Mouse (Mus musculus) adrenal gland, postnatal 4 days (tissue): ENCODE measurements around the gene Xpc. TPM values are rescaled to one million over a fixed set of nuclear protein-coding genes. Genes with fewer than 3 reads are reported as not detected.

Source experiments
- DNase-seq, 2 experiments: peaks; one replicate each; pipeline ENCODE4 v3.0.0; 2021 to 2022; ENCODE audit warnings: low spot score in 2 of 2, mixed read lengths in 2 of 2
- long read RNA-seq, 2 experiments: library from polyadenylated mRNA; stranded (forward); transcript quantifications; one replicate each; pipeline ENCODE4 v2.0.0; 2021
- total RNA-seq, 2 experiments: library from RNA; stranded (reverse); gene quantifications; 2 replicates each; pipeline ENCODE4 v1.2.3; 2021

Gene Xpc
- 10 to 100 TPM; 21.8 to 23.0 TPM for total RNA-seq
- long read RNA-seq, experiment 1, transcript Xpc-201 (16 exons, 3,634 nt), result major isoform, 23 of 30 reads
- long read RNA-seq, experiment 1, partial matches to known transcripts, result 5 of 30 reads
- long read RNA-seq, experiment 1, other reads (novel, unspliced or antisense), result 2 of 30 reads
- long read RNA-seq, experiment 2, transcript Xpc-201 (16 exons, 3,634 nt), result major isoform, 51 of 72 reads
- long read RNA-seq, experiment 2, partial matches to known transcripts, result 13 of 72 reads
- long read RNA-seq, experiment 2, other reads (novel, unspliced or antisense), result 8 of 72 reads

DNA sequence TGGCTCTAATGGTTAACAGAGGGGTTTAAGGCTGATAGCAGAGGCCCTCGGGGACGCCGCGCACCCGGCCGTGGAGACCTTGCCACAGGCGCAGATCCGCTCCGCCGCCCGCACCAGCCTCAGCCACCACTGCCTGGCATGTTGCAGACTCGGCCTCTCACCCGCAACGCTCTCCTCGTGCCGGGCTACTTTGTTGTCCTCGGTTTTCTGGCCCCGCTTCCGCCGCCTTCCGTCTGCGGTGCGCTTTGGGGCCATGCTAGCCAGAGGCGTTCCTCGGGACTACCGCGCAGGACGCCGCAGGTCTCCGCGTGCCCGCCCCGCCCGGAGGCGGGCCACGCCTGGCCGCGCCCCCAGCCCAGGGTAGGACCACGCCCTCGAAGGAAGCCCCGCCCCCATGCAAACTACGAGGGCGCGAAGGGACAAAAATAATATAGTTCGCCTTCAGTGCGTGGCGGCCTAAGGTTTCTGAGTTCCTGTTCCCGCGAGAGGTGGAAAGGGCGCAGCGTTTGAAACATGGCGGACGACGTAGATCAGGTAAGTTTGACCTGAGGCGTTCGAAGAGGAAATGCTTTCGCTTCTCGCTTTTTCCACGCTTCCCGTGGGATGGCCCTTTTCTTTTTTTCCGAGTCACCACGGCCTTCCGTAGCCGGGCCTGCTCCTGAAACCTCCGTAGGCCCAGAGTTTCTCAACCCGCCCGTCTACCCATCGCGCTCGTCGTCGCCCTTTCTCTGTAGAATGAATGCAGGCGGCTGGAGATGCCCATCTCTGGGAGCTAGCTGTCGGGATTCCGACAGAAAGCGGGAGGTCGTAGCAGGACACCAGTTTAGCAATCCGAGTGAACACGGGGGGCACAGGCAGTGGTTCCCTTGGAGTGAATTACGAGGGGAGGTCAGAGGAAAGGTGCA lies at the start of gene Xpc, which contains the start of gene Lsm3:
Gene Xpc, minus strand, starts transcription at position 344 of the 905 bp plus-strand sequence.
Gene Lsm3, plus strand, starts transcription at position 384 of the 905 bp plus-strand sequence.
- DNase-seq, result peak; percentile 98

DNA sequence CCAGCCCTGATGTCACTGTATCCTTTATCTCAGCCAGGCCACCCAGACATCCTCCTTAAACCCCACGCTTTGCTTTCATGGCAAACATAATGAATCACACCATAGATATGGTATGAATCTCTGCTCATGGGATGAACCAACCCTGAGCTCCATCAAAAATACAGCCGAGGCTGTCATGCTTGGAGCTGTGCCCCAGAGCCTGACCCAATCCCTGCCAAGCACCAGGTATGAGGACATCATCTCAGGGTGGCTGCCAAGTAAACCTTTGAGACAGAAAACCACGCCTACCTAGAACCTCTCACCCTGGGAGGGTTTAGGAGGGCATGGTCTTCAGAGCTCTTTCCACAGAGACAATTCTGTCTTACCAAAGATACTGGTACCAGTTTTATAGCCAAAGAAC lies 47.3 kb upstream of the Xpc start:
- no peak for DNase-seq

DNA sequence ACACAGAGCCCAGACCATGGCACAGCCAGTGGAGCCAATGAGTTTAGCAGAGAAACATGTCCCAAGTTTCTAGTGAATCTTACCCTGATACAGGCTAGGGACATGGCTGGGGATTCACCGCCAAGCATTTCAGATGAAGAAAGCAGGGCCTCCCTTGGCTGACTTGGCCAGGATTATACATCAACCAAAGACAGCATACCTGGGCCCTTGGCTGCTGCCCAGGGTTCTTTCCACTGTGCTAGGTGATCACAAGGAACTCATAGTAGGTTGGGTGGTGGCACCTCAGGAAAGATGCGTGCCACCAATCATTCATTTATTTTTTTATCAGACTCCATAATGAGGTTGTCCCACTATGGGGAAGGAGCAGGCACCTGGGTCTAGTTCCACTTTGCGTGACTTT lies 44.5 kb upstream of the Xpc start:
- no peak for DNase-seq

DNA sequence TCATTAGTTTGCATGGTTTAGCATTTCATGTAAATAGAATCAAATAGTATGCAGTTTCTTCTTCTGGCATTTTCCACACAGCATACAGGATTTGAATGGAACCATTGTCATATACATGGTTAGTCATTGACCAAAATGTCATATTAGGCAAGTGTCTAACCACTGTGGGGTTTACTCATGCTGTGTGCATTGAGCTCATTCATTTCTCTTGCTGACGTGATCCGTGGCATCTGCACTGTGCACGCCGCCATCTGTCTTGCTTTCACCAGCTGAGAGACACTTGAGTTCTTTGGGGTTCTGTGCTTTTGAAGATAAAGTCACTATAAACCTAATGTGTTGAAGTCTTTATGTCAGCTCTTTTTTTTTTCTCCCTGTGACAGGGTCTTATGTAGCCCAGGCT lies 43.7 kb upstream of the Xpc start:
- DNase-seq, result no peak

DNA sequence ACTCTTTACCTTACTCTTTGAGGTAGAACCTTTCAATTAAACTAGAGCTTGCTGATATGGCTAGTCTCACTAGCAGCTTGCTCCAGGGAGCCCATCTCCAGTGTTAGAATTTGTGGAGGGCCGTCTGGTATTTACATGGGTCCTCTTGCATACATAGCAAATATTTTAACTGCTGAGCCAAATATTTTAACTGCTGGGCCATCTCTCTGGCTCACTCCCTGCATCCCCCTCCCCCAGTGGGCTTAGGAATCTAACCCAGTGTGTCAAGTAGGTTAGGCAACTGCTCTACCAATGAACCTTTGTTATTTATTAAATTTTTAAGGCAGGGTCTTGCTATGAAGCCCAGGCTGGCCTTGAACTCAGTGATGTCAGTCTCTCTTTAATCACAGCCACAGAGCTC lies 42.9 kb upstream of the Xpc start:
- no peak for DNase-seq

DNA sequence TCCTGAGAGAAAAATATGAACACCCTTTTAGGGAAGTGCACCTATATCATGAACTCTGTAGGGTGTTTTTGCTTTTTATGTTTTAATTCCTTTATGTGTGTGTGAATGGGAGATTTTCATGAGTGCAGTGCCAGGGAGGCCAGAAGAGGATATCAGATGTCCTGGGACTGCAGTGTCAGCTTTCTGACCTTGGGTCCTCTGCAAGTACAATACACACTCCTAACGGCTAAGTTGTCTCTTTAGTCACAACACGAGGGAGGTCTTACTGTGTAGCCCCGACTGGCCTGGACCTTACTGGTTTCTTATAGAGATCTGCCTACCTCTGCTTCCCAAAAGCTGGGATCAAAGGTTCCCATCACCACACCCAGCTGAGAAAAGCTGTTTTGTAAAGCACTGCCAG lies 37.0 kb upstream of the Xpc start:
- DNase-seq, result no peak

DNA sequence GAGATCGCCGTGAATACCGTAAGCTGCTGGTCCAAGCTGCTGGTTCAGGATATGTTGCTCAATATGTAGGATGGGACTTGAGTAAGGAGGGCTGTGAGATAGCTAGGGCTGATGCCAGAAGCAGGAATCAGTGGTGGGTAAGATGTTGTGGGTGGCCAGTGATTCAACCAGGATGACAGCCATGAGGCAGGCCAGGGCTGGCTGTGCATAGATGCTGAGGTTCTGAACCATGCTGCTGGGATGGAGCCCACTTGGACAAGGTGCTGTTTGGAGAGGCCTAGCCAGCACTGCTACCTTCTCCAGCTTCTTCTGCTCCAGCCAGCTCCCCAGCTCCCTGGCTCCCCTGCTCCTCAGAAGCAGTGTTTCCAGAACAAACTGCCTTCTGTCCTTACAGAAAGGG lies 36.0 kb upstream of the Xpc start:
- DNase-seq, result no peak

DNA sequence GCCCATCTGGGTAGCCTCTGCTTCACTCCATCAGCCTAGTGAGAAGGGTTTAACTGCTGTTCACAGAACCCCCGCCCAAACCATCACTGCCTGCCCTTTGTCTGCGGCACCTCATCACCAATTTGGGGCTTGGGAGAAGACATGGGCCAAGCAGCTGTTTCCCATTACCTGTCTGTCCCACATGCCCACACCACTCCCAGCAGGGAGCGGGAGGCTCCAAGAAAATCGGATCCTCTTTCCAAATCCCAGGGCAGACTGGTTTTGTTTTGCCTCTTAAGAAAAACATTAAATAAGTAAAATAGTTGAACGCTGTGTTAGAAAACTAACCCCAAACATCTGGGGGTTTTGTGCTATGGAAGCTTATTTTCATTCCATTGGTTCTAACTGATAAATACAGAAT lies 33.9 kb upstream of the Xpc start:
- no peak for DNase-seq

DNA sequence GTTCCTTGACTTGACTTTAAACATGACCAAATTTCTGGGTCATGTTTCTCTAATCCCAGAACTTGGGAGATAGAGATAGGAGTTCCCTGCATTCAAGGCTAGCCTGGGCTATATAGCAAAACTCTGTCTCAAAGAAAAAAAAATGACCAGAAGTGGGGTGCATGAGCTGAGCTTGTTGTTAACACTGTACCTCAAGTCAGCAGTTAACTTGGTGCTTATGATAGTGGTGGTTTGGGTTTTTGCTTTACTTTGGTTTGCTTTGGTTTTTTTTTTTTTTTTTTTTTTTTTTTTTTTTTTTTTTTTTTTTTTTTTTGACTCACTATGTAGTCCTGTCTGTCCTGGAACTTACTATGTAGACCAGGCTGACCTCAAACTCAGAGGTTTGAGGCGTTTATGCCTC lies 31.6 kb upstream of the Xpc start:
- no peak for DNase-seq

DNA sequence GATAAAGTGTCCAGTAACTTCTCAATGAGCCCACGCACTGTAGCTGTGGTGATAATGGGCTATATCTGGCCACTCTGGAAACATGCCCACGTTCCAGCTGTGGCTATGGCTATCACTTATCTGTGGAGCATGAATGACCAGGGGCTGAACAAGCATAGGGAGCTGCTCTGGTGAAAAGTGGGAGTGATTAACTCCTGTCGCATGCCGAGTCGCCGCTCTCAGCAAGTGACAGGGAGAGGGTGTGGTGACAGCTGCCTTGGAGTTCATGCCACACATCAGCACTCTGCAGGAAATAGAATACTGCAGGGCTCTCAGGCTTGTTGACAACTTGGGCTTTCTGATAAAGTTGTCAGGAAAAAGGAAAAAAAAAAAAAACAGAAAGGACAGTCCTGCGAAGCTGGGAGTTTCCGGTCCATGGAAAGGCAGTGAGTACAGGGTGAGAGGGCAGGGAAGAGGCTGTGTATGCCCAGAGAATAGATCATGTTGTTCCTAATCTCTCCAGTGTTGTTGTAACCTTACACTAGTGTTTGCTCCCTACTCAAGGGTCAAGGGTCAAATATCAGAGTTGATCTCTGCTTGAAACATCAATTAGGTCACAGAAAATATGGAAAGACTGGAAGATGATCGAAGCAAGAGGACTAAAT lies 30.7 kb upstream of the Xpc start:
- DNase-seq, result no peak

DNA sequence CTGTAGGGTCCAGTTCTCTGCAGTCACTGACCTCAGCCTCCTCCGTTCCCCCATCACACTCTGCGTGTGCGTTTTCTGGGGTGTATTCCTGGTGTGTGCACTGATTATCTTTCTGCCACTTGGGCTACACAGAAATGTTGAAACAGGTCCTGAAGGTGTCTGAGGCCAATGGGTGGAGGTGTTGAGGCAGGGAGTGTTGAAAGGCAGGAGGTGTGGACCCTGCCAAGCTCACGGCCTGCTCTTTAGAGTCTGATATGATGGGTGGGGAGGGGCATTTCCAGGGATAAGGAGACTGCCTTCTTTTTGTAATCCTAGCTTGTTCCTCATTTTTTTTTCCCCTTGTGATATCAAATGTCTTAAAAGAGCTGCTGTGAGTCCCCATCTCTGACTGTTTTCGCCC lies 27.4 kb upstream of the Xpc start:
- no peak for DNase-seq

DNA sequence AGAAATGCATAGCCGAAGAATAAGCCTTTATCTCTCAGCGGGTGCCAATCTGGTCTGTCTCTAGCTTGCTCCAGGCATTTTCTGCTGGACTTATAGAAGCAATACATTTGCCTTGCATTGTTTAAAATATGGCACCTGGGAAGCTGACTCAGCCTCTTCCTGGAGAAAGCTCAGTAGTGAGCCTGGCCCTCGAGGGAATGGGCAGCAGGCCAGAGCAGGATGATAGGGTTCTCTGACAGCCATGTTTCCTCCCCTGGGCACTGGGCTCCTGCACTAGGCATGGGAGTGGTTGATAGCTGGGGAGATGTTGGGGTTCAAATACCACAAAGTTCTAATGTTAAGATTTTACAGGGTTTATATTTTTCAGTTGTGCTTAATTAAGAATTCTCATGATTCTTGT lies 25.6 kb upstream of the Xpc start:
- no peak for DNase-seq

DNA sequence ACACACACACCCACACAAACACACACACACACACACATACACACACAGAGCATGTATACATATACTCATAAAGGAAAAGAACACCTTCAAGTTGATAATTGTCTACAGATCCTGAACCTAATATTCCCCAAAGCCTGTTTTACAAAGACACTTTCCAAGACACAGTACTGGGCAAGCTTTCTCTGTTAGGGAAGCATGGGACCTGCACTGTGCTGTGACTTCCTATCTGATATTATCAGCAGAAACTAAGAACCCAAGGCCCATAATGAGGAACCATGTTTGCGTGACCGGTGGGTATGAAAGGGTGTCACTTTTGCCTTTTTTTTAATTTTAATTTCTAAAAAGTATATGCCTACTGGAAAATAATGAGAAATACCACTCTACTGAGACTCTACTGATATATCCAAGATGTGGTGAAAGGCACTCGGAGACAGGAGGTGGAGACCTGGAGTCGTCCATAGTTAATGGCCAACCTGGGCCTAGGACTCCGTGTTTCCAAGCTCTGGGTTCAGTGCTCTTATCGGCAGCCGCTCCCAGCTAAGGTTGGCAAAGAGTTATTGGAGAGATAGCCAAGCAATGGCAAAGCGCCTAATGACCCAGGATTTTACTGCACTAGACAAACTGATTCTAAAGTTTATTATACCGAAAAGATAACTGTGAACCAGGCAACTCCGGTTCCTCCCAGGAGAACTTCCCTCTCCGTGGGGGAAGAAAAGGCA lies 20.5 kb upstream of the Xpc start:
- no peak for DNase-seq

DNA sequence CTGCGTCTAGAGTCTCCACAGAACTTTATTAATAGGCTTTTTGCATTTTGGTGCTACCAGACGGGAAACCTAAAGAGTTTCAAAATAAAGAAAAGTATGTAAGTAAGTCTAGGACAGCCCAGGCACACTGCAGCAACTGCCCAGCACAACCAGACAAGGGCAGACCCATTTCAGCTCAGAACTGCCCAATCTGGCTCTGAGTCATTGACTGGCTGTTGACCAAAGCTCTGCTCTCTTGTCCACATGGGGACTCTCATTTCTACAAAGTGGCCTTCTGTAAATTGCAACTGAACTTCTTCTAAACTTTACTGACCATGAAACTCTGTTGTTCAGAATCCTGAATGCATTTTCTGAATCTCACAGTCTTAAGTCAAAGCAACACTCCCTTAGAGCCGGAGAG lies 19.5 kb upstream of the Xpc start:
- DNase-seq, result no peak

DNA sequence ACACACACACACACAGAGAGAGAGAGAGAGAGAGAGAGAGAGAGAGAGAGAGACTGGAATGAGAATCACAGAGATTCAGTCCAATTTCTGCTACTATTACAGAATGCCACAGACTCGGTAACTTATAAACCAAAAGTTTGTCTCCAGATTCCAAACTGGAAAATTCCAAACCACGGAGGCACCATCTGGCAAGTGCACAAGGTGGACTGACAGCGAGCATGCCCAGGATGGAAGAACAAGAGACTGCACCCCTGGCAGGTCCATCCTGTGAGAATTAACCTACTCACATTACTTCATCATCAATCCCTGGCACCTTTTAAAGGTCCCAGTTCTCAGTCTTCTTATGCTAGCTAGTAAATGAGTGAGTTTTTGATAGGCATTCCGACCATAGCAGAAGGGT lies 18.6 kb upstream of the Xpc start:
- no peak for DNase-seq

DNA sequence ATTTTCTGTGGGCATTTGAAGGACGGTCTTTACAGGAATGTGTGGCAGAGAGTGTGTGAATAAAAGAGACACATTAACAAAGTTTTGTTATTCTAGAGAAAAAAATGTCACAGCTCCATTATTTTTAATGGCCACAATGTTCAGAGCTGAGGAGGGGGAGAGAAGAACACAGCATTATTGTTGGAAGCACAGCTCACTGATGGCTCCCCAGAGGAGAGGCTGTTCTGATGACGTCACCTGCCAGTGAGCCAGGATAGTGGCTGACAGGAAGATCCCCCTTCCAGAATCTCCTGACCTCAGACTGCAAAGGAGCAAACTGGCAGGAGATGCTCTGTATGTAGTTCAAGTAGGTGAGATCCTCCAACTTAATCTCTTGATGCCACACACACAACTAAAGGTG lies 18.1 kb upstream of the Xpc start:
- no peak for DNase-seq

DNA sequence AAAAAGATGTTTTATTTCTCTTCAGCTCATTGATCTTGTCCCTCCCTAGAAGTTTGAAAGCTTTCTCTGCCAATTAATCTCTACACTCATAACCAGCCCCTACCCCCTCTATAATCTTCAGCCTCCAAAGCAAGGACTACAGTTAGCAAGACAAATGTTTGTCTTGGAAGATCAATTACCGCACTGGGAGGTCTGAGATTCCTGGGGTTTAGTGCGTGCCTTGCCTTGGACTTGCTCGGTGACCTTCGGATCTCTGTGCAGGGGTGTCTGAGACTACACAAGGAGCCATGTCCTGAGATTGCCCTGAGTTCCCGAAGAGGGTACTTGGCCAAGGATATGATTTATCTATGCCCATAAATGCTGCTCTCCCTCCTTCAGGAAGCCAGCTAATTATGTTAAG lies 17.7 kb upstream of the Xpc start:
- no peak for DNase-seq

DNA sequence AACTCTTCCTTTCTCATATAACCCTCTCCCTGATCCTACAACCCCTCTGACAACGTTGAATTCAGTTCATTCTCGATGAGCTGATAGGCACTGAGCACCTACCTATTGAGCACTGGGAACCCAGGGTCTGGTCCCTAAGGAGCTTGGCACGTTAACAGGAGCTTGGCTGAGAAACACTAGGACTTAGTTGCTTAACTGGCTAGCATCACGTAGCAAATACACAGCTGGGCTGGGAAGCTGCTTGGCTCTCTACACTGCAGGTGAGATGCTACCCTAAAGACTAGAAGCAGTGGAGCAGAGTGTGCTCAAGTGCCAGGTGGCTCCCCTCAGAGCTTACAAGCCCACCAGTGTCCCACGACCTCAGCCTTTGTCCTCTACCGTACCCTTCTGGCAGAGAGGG lies 17.0 kb upstream of the Xpc start:
- no peak for DNase-seq

DNA sequence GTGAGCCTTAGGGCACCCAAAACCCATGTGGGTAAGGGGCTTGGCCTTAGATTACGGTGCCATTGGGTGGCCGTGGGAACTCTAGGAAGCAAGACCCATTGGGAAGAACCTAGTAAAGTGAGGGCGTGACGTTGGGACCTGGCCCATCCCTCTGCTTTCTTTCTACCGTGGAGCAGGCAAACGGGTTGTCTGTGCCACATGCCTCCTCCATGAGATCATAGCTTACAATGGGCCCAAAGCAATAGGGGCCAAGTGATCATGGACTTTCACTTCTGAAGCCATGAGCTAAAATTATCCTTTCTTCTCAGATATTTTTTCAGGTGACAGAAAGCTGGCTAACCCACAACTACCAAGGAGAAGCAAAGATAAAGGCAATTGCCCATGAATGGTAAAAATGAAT lies 15.6 kb upstream of the Xpc start:
- DNase-seq, result no peak

DNA sequence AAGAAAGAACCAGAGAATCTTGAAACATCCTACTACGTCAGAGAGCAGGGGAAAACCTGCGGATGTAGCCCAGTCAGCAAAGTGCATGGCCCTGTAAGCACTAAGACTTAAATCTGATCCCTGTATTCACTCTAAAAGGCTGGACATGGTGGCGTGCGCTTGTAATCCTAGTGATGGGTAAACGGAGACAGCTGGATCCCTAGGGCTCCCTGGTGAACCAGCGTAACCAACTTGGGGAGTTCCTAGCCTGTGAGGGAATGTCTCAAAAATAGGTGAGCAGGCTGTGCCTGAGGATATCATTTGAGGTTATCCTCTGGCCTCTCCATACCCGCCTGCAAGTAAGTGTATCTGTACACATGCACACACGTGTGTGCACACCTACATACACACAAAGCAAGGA lies 15.0 kb upstream of the Xpc start:
- DNase-seq, result no peak

DNA sequence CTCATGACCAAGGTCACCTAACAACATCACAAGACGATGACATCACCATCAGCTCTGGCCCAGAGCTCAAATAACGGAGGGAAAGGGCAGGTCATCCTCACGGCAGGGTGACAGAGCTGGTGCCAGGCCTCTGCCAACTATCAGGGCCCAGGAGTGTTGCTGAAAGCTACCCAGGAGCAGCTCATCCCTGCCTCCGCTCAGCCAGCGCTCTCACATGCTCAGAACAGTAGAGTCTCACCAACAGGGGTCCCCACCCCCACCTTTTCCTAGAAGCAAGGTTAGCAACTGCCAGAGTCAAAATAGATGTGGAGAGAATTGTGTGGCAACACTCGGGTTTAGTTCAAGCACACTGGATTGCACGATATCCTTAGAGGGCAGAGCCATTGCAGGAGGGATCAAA lies 12.6 kb upstream of the Xpc start:
- DNase-seq, result no peak
